Mouse (Mus musculus) E14TG2a.4 (cell line): Measurements from ENCODE around the gene Abca4.
"Not testable (repeated sequence)": the region's sequence is repeated elsewhere in the genome, so short reads cannot be mapped to it uniquely, and the experiment has no call there.

ENCODE experiments used
- CTCF ChIP-seq: conservative IDR thresholded peaks from 2 replicates; pipeline ENCODE4 v1.5.1; 2014; ENCODE audit warnings: low read length
- NANOG ChIP-seq: IDR thresholded peaks from 2 replicates; pipeline ENCODE4 v1.6.1; 2014; ENCODE audit warnings: borderline replicate concordance, low read length, mixed read lengths
- POU5F1 ChIP-seq: IDR thresholded peaks from 2 replicates; pipeline ENCODE4 v1.6.1; 2014; ENCODE audit warnings: low read length, borderline replicate concordance

GRCm38 (mm10) chr3:122226972-122227371 is 182.7 kb downstream of the Abca4 start:
- not testable (repeated sequence) for TF ChIP-seq CTCF, POU5F1, NANOG
